Mouse (Mus musculus) liver, postnatal 0 days (tissue): ENCODE data around the gene Htr6. TPM values are rescaled to one million over a fixed set of nuclear protein-coding genes. Genes with fewer than 3 reads are reported as not detected.

Experiments
- ATAC-seq: fragments of 200-750 bp; cut with Nextera tagmentation; 2 replicates; pipeline ENCODE4 v1.8.0; 2017; ENCODE audit warnings: mild to moderate bottlenecking, moderate library complexity
- DNase-seq: peaks from one replicate; pipeline ENCODE4 v3.0.0-alpha.2; 2016
- H3K27ac ChIP-seq: fragments of 300-500 bp; sonication (generic); 2 replicates; pipeline ENCODE4 v1.5.1; 2014; ENCODE audit warnings: antibody characterized with exemption, moderate library complexity, mild to moderate bottlenecking, low read depth
- H3K27me3 ChIP-seq: fragments of 300-500 bp; sonication (generic); 2 replicates; pipeline ENCODE4 v1.6.1; 2014; ENCODE audit warnings: low read length, control low read depth, mixed read lengths; ENCODE audit not compliant: insufficient read depth
- H3K36me3 ChIP-seq: fragments of 300-500 bp; sonication (generic); replicated peaks from 2 replicates; pipeline ENCODE4 v1.6.1; 2014; ENCODE audit warnings: mild to moderate bottlenecking, control low read depth, low read length, moderate library complexity, mixed read lengths; ENCODE audit not compliant: insufficient read depth
- H3K4me1 ChIP-seq: fragments of 300-500 bp; sonication (generic); 2 replicates; pipeline ENCODE4 v1.6.1; 2014; ENCODE audit warnings: antibody characterized with exemption, mild to moderate bottlenecking, control low read depth; ENCODE audit not compliant: insufficient read depth
- H3K4me2 ChIP-seq: fragments of 300-500 bp; sonication (generic); 2 replicates; pipeline ENCODE4 v1.6.1; 2014; ENCODE audit warnings: low read depth, mild to moderate bottlenecking, low read length, moderate library complexity, mixed read lengths
- H3K4me3 ChIP-seq: fragments of 300-500 bp; sonication (generic); 2 replicates; pipeline ENCODE4 v1.5.1; 2014; ENCODE audit warnings: low read depth, low read length
- H3K9ac ChIP-seq: fragments of 300-500 bp; sonication (generic); replicated peaks from 2 replicates; pipeline ENCODE4 v1.6.1; 2014; ENCODE audit warnings: mild to moderate bottlenecking, moderate library complexity
- H3K9me3 ChIP-seq: fragments of 300-500 bp; sonication (generic); 2 replicates; pipeline ENCODE4 v1.6.1; 2016; ENCODE audit warnings: mild to moderate bottlenecking, control low read depth, low read length, mixed read lengths
- CTCF ChIP-seq: sonication (generic); IDR thresholded peaks from 2 replicates; pipeline ENCODE4 v1.5.1; 2016; ENCODE audit warnings: antibody characterized with exemption, low read depth
- EP300 ChIP-seq: IDR thresholded peaks from 2 replicates; pipeline ENCODE4 v1.6.1; 2016; ENCODE audit warnings: antibody characterized with exemption, low read depth, mild to moderate bottlenecking
- WGBS: fragments of 180-500 bp; shearing (Covaris S2); extraction: QIAGEN DNeasy Blood & Tissue Kit; methylation state at CpG from one replicate; pipeline ENCODE4 v1.1.7; 2014; ENCODE audit not compliant: insufficient replicate concordance; 5-methylcytosine and 5-hydroxymethylcytosine counted together
- polyA plus RNA-seq: library from polyadenylated mRNA; unstranded; fragments of >200 nt; fragmentation: Nextera tagmentation; extraction: Ambion mirVana; gene quantifications from 2 replicates; pipeline ENCODE4 v1.2.1, GENCODE M21; 2015

Gene Htr6
- polyA plus RNA-seq, 1 experiment from 2014 or later, result not detected

DNA sequence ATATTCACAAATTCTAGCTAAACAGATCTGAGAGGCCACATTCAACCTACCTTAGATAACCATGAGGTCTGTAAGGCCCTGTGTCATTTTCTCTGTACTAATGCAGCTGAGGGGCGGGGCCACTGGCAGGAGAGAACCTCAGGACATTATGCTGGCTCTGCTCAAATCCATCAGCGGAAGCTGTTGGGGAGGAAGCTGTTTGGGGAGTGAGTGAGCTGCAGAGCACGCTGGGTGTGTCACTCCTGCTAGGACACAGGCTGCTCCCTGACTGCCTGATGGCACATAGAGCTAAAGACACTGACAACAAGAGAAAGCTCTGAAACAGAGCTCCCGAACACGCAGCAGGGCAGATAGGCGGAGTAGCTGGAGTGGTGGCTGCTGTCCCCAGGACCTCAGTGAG is 44.7 kb downstream of the Htr6 start:
- whole genome bisulfite sequencing, result 66% methylated on average over 6 of the region's 6 CpGs
- Histone ChIP-seq H3K9me3 (no peaks in the 10 kb centered on the region), H3K4me2 (no peak overlapping the region), H3K27me3 (no peaks in the 10 kb centered on the region), H3K9ac (no peak overlapping the region), H3K36me3 (peaks cover 9% of the 10 kb centered on the region; the same call in 1 of the 2 replicates), H3K4me3 (no peak overlapping the region), H3K27ac (no peak overlapping the region), H3K4me1 (no peaks in the 10 kb centered on the region)
- TF ChIP-seq EP300 (no peak), CTCF (no peak)
- no peak for ATAC-seq
- no peak for DNase-seq

DNA sequence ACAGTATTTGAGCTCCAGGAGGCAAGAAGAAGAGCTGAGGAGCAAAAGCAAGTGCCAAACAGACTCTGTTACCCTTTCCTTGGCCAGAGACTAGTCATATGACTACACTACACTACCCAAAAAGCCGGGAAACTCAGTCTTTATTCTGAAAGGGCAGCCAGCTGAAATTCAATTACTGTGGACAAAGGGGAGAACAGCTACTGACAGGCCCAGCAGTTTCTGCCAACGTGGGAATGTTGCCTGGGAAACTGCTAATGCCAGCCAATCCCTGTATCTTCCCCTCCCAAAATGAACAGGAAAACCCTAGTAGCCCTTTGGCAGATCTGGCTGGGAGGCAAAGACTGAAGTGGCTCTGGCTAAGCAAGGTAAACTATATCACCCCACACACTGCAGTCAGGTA is 51.0 kb downstream of the Htr6 start:
- no peak overlapping the region for H3K27ac ChIP-seq
- no peak for DNase-seq
- no peak overlapping the region for H3K9ac ChIP-seq
- 36% methylated on average over 2 of the region's 2 CpGs for WGBS
- ATAC-seq, result no peak
- H3K9me3 ChIP-seq, result no peaks in the 10 kb centered on the region
- no peaks in the 10 kb centered on the region for H3K4me1 ChIP-seq
- no peak overlapping the region for H3K4me2 ChIP-seq
- 0 out of 2 replicates have a peak, but pooled peaks cover 7% of the 10 kb centered on the region for H3K36me3 ChIP-seq
- H3K4me3 ChIP-seq, result no peak overlapping the region
- no peaks in the 10 kb centered on the region for H3K27me3 ChIP-seq
- no peak for TF ChIP-seq CTCF
- no peak for TF ChIP-seq EP300

DNA sequence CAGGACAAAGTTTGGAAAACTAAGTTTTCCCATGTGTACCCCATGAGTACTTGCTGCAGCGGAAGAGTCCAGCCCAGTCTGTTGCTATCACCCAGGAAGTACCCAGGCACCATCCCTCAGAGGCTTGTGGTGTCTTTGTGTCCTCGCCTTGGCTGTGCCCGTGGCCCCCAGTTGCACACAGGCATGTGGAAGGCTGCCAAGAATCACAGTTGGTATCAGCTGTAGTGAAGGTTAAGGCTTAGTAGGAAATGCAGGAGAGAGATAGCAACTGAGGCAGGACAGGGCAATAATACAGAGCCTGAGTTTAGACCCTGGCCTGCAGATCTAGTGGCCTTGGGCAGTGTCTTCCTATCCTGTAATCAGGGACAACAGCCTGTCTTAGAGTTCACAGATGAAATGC is 55.0 kb downstream of the Htr6 start:
- 64% methylated on average over 3 of the region's 3 CpGs for WGBS
- H3K9ac ChIP-seq, result no peak overlapping the region
- ATAC-seq (no peak), DNase-seq (no peak)
- no peaks in the 10 kb centered on the region for H3K4me1 ChIP-seq
- TF ChIP-seq EP300 (no peak), CTCF (no peak)
- no peaks in the 10 kb centered on the region for H3K9me3 ChIP-seq
- H3K27me3 ChIP-seq, result no peaks in the 10 kb centered on the region
- no peak overlapping the region for H3K27ac ChIP-seq
- no peak overlapping the region for H3K4me2 ChIP-seq
- H3K36me3 ChIP-seq, result 0 out of 2 replicates have a peak, but pooled peaks cover 4% of the 10 kb centered on the region
- H3K4me3 ChIP-seq, result no peak overlapping the region

DNA sequence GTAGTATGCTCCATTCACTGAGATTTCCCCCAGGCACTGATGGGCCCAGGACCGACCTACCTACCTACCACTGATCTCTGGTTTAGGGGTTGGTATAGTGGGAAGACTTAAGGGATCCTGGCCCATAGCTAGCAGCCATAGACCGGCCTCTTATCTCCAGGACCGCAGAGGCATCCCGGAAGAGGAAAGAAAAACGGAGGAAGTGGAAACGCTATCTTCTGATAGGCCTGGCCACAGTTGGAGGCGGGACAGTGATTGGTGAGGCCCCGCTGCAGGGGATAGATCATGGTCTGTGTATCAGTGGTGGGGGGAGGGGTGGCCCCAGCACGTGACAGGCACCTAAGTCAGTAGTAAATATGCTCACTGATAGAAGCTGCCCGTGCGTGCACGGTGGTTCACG is 56.0 kb downstream of the Htr6 start:
- Histone ChIP-seq H3K4me1 (no peaks in the 10 kb centered on the region), H3K4me2 (no peak overlapping the region), H3K36me3 (0 out of 2 replicates have a peak, but pooled peaks cover 4% of the 10 kb centered on the region), H3K27me3 (no peaks in the 10 kb centered on the region), H3K9me3 (no peaks in the 10 kb centered on the region), H3K4me3 (no peak overlapping the region), H3K27ac (no peak overlapping the region), H3K9ac (no peak overlapping the region)
- peak; percentile 44 for DNase-seq
- 38% methylated on average over 13 of the region's 13 CpGs for WGBS
- TF ChIP-seq CTCF, result no peak
- no peak for TF ChIP-seq EP300
- ATAC-seq, result peak; percentile 86

DNA sequence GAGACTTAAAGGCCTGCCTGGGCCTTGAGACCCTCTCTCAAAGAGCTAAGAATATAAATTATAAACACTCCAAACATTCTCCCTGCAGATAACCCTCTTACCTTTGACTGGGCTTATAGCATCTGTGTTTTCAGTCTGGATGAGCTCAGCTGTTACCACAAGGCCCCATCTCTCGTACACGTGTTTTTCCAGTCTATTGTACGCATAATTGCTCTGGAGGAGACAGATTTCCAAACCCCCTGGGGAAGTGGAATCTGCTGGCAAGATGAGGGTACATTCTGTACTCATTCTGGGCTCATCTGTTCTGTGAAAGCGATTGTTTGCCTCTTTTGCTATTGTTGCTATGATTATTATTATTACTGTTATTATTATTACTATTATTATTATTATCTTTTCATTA is 56.4 kb downstream of the Htr6 start:
- Histone ChIP-seq H3K9me3 (no peaks in the 10 kb centered on the region), H3K9ac (no peak overlapping the region), H3K36me3 (peaks cover 7% of the 10 kb centered on the region), H3K4me1 (no peaks in the 10 kb centered on the region), H3K27me3 (no peaks in the 10 kb centered on the region), H3K27ac (no peak overlapping the region), H3K4me2 (no peak overlapping the region), H3K4me3 (no peak overlapping the region)
- no peak for TF ChIP-seq EP300
- TF ChIP-seq CTCF, result no peak
- WGBS, result 77% methylated on average over 4 of the region's 4 CpGs
- ATAC-seq, result no peak
- no peak for DNase-seq

DNA sequence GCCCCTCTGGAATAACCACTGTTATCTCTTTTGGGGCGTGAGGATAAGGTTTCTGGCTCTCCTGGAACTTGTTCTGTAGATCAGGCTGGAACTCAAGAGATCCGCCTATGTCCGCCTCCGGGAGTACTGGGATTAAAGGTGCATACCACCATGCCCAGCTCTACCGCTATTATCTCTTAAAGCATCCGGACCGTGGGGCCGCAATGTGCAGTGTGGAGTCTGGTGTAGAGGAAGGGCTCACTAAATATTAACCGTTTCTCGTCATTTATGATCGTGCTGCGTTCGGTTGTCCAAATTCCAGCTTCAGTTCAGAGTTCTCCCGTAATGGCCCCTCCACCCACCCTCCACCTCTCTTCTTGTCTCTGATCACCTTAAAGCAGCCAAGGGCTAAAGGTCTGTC is 57.0 kb downstream of the Htr6 start:
- no peaks in the 10 kb centered on the region for H3K27me3 ChIP-seq
- H3K4me2 ChIP-seq, result no peak overlapping the region
- ATAC-seq (no peak), DNase-seq (no peak)
- TF ChIP-seq CTCF (no peak), EP300 (no peak)
- H3K4me3 ChIP-seq, result no peak overlapping the region
- 79% methylated on average over 14 of the region's 14 CpGs for WGBS
- H3K9me3 ChIP-seq, result no peaks in the 10 kb centered on the region
- H3K36me3 ChIP-seq, result peaks cover 8% of the 10 kb centered on the region
- H3K27ac ChIP-seq, result no peak overlapping the region
- no peak overlapping the region for H3K9ac ChIP-seq
- H3K4me1 ChIP-seq, result no peaks in the 10 kb centered on the region

DNA sequence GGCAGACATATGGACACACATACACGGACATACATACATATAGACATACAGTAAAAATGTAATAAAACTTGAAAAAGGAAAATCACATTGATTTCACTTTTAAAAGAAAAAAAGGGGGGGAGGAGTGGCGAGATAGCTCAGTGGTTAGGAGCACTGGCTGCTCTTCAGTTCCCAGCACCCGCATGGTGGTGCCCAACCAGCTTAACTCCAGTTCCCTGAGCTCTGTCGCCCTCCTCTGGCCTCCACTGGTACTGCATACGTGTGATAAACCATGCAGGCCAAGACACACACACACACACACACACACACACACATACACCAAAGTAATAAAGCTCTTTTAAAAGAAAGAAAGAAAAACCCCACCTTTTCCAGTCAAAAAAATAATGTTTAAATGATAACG is 60.6 kb downstream of the Htr6 start:
- H3K27ac ChIP-seq, result no peak overlapping the region
- no peaks in the 10 kb centered on the region for H3K9me3 ChIP-seq
- no peak overlapping the region for H3K4me3 ChIP-seq
- ATAC-seq (no peak), DNase-seq (peak; percentile 21)
- H3K4me1 ChIP-seq, result no peaks in the 10 kb centered on the region
- H3K36me3 ChIP-seq, result peaks cover 5% of the 10 kb centered on the region
- no peaks in the 10 kb centered on the region for H3K27me3 ChIP-seq
- TF ChIP-seq EP300, result no peak
- TF ChIP-seq CTCF, result peak; percentile 59
- 77% methylated on average over 6 of the region's 6 CpGs for WGBS
- no peak overlapping the region for H3K4me2 ChIP-seq
- no peak overlapping the region for H3K9ac ChIP-seq
